Mouse (Mus musculus) midbrain, embryonic 15.5 days (tissue): Measurements from ENCODE around the gene Rab30. TPM values are rescaled to one million over a fixed set of nuclear protein-coding genes. Genes with fewer than 3 reads are reported as not detected.
A peak's percentile ranks its signal among the peaks of the same experiment; 100 is the strongest.

ENCODE experiments used
- ATAC-seq: fragments of 200-750 bp; cut with Nextera tagmentation; replicated peaks from 2 replicates; pipeline ENCODE4 v1.8.0; 2017; ENCODE audit warnings: moderate TSS enrichment
- H3K27ac ChIP-seq: fragments of 300-500 bp; sonication (generic); 2 replicates; pipeline ENCODE4 v1.5.1; 2015; ENCODE audit warnings: mild to moderate bottlenecking, inconsistent platforms
- H3K27me3 ChIP-seq: fragments of 300-500 bp; sonication (generic); replicated peaks from 2 replicates; pipeline ENCODE4 v1.6.1; 2015; ENCODE audit warnings: inconsistent platforms
- H3K36me3 ChIP-seq: fragments of 300-500 bp; sonication (generic); replicated peaks from 2 replicates; pipeline ENCODE4 v1.6.1; 2015; ENCODE audit warnings: inconsistent platforms
- H3K4me1 ChIP-seq: fragments of 300-500 bp; sonication (generic); 2 replicates; pipeline ENCODE4 v1.6.1; 2015; ENCODE audit warnings: inconsistent platforms
- H3K4me2 ChIP-seq: fragments of 300-500 bp; sonication (generic); 2 replicates; pipeline ENCODE4 v1.6.1; 2015; ENCODE audit warnings: inconsistent platforms, mild to moderate bottlenecking, moderate library complexity
- H3K4me3 ChIP-seq: fragments of 300-500 bp; sonication (generic); 2 replicates; pipeline ENCODE4 v1.5.1; 2015; ENCODE audit warnings: mild to moderate bottlenecking, inconsistent platforms
- H3K9ac ChIP-seq: fragments of 300-500 bp; sonication (generic); 2 replicates; pipeline ENCODE4 v1.6.1; 2015; ENCODE audit warnings: mild to moderate bottlenecking, inconsistent platforms
- H3K9me3 ChIP-seq: fragments of 300-500 bp; sonication (generic); 2 replicates; pipeline ENCODE4 v1.6.1; 2016; ENCODE audit warnings: inconsistent platforms
- WGBS: fragments of 180-500 bp; shearing (Covaris S2); methylation state at CpG from one replicate; pipeline ENCODE4 v1.1.7; 2015; ENCODE audit warnings: mixed read lengths; 5-methylcytosine and 5-hydroxymethylcytosine counted together
- polyA plus RNA-seq: library from polyadenylated mRNA; unstranded; fragments of >200 nt; fragmentation: Nextera tagmentation; extraction: Ambion mirVana; gene quantifications from 2 replicates; pipeline ENCODE4 v1.2.1, GENCODE M21; 2015

The Rab30 gene
- polyA plus RNA-seq, 1 experiment from 2014 or later: 20.3 TPM

DNA sequence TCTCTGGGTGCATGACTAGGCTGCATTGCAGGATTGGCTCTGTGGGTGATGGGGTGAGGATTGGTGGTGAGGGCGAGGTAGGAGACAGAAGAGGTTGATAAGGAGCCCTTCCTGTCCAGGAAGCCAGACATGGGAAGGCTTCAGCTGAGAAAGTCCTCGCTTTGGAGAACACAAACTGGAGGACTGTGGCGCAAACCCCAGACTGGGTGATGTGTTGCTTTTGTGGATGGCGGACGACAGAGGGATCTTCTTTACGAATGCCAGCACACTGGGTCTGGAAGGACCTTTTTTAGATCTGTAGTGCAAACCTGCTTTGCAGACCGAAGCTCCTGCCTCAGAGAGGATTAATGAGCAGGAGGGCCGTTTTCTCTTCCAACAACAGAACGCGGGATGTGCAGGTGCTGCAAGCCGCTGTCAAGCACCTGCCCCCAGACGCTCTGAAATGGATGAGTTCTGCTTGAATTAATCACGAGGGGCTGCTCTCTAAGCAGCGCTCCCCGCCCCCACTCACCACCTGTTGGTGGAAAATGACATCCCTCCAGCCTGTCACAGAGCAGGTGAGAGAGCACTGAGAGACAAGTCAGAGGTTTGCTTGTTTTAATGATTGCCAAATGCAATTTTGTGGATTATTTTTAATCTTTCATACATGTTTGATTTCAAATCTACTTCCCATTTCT lies 65.2 kb downstream of the Rab30 start:
- Histone ChIP-seq H3K4me3 (peak overlapping the region; percentile 16; the same call in 1 of the 2 replicates), H3K36me3 (no peaks in the 10 kb centered on the region), H3K27ac (peak overlapping the region; percentile 50; the same call in 1 of the 2 replicates), H3K4me1 (peaks cover 9% of the 10 kb centered on the region), H3K4me2 (peak overlapping the region; percentile 38), H3K27me3 (no peaks in the 10 kb centered on the region), H3K9ac (no peak overlapping the region), H3K9me3 (no peaks in the 10 kb centered on the region)
- peak; percentile 57; the same call in 1 of the 2 replicates for ATAC-seq
- 25% methylated on average over 15 of the region's 15 CpGs for whole genome bisulfite sequencing

DNA sequence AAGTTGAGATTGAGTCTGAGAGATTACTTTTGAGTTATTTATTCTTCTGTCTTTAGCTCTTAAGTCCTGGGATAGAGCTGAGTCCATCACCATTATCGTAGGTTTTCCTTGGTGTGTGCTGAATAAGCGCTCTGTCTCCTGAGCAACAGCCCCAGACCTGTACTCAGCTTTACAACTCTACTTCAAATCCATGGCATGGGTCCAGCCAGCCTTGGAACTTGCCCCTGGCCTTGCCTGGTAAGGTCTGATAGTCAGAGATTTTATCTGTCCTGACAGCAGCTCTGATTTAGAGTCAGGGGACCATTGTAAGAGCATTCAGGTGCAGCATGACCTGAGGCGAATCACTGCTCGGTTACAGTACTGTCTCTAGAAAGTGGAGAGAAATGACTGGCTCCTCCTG lies 66.1 kb downstream of the Rab30 start:
- Histone ChIP-seq H3K27ac (no peak overlapping the region), H3K4me1 (peaks cover 9% of the 10 kb centered on the region), H3K27me3 (no peaks in the 10 kb centered on the region), H3K36me3 (no peaks in the 10 kb centered on the region), H3K9me3 (no peaks in the 10 kb centered on the region), H3K9ac (no peak overlapping the region), H3K4me2 (no peak overlapping the region), H3K4me3 (no peak overlapping the region)
- WGBS: 70% methylated on average over 4 of the region's 4 CpGs
- ATAC-seq: no peak

DNA sequence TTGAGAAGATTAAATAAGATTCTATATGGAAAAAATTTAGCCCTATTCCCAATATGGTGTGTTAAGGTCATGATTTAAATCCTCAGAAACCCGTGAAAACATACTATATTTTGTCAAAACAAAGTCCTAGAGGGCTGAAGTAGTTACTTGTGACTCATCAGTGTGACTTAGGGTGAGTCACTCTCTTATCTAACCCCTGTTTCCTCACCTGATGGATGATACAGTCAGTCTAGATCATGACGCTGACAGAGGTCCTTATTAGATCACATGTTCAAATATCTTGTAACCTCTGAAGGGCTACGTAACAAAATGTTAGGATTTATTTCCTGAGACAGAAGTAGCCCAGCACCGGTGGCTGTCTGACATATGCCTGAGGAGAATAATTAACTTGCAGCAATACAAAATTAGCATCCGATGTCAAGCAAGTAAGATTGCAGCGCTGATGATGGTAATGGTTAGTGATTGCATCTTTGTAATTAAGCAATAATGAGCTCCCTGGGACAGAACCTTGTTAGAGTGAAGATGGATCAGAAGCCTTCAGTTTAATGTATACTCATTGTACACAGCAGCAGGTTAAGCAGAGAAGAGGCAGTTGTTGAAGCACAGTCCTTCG lies 70.4 kb downstream of the Rab30 start:
- Histone ChIP-seq H3K4me2 (no peak overlapping the region), H3K9ac (no peak overlapping the region), H3K4me3 (no peak overlapping the region), H3K4me1 (peaks cover 2% of the 10 kb centered on the region), H3K27me3 (no peaks in the 10 kb centered on the region), H3K27ac (no peak overlapping the region), H3K9me3 (no peaks in the 10 kb centered on the region), H3K36me3 (no peaks in the 10 kb centered on the region)
- peak; percentile 57 for ATAC-seq
- 73% methylated on average over 7 of the region's 7 CpGs for WGBS

DNA sequence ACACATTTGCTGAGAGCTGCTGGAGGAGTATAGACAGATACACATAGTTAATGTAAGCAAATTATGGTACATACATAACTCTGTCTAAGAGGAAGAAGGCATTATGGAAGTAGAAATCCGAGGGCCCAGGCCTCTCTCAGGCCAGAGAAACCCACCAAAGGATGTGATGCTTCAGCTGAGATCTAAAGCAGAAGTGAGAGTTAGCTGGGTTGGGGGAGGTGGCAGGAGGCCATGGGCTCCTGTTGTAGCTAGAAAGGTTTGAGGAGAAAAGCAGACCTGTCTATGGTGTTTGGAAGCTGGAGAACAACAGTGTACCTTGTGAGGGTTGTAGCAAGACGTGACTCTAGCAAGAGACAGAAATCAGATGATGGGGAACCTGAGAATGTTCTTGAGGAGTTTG lies 75.8 kb downstream of the Rab30 start:
- H3K9ac ChIP-seq: no peak overlapping the region
- no peaks in the 10 kb centered on the region for H3K9me3 ChIP-seq
- no peaks in the 10 kb centered on the region for H3K27me3 ChIP-seq
- no peak for ATAC-seq
- no peak overlapping the region for H3K4me2 ChIP-seq
- 86% methylated on average over 2 of the region's 2 CpGs for WGBS
- H3K36me3 ChIP-seq: no peaks in the 10 kb centered on the region
- no peak overlapping the region for H3K27ac ChIP-seq
- H3K4me1 ChIP-seq: peaks cover 2% of the 10 kb centered on the region; the same call in 1 of the 2 replicates
- H3K4me3 ChIP-seq: no peak overlapping the region

DNA sequence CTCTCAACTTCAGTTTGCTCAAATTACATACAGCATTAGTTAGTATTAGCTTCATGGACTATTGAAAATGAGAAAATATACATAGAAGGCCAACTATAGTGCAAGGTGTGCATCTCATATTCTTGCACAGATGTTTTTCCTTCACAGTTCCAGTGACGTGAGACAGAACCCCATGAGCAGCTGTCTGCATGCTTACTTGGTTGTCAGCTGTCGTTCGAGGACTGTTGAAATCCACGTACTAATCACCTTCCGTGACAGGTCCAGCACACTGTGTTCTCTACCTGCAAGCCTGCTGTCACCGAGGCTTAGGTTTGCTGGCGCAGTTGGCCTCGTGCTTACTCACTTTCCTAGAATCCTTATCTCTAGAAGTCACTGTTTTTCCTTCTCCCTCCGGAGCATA lies 76.5 kb downstream of the Rab30 start:
- WGBS: 88% methylated on average over 9 of the region's 9 CpGs
- Histone ChIP-seq H3K27ac (no peak overlapping the region), H3K36me3 (no peaks in the 10 kb centered on the region), H3K4me2 (no peak overlapping the region), H3K4me1 (peaks cover 5% of the 10 kb centered on the region; the same call in 1 of the 2 replicates), H3K4me3 (no peak overlapping the region), H3K27me3 (no peaks in the 10 kb centered on the region), H3K9me3 (no peaks in the 10 kb centered on the region), H3K9ac (no peak overlapping the region)
- ATAC-seq: no peak

DNA sequence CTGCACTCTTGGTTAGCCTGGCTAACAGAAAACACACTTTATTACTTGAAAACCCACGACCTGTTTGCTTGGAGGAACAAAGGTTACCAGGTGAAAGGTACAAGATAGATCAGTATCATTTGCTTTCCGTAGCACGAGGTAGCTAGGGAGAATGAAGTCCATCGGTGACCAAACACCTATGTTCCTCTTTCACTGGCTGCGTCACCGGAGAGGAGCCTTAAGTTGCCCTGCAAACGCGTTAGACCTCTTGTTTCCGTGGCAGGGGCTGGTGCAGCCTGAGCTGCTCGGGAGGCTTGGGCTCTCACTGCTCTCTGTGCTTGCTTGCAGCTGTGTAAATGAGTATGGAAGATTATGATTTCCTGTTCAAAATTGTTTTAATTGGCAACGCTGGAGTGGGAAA lies 78.3 kb downstream of the Rab30 start:
- Histone ChIP-seq H3K27me3 (no peaks in the 10 kb centered on the region), H3K4me3 (no peak overlapping the region), H3K27ac (no peak overlapping the region), H3K9ac (no peak overlapping the region), H3K4me2 (no peak overlapping the region), H3K9me3 (no peaks in the 10 kb centered on the region), H3K36me3 (no peaks in the 10 kb centered on the region), H3K4me1 (peaks cover 5% of the 10 kb centered on the region; the same call in 1 of the 2 replicates)
- ATAC-seq: no peak
- WGBS: 89% methylated on average over 11 of the region's 11 CpGs

DNA sequence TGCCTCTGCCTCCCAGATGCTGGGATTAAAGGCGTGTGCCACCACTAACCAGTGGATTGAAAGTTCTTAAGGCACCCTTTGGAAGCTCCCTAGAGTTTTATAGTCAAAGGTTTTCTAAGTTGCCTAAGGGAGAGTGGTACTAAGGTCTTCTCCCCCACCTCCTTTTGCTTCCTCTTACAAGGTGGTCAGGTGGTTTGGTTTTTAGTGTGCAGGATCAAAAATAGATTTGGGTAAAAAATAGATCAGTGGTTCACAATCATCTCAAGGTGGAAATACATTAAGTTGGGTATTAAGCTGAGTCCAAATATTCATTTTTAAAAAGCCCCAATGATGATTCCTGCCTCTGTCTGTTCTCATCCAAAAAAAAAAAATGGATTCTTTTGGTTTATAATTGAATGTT lies 79.0 kb downstream of the Rab30 start:
- no peak for ATAC-seq
- WGBS: 90% methylated on average over 1 of the region's 1 CpGs
- H3K4me1 ChIP-seq: peaks cover 5% of the 10 kb centered on the region; the same call in 1 of the 2 replicates

DNA sequence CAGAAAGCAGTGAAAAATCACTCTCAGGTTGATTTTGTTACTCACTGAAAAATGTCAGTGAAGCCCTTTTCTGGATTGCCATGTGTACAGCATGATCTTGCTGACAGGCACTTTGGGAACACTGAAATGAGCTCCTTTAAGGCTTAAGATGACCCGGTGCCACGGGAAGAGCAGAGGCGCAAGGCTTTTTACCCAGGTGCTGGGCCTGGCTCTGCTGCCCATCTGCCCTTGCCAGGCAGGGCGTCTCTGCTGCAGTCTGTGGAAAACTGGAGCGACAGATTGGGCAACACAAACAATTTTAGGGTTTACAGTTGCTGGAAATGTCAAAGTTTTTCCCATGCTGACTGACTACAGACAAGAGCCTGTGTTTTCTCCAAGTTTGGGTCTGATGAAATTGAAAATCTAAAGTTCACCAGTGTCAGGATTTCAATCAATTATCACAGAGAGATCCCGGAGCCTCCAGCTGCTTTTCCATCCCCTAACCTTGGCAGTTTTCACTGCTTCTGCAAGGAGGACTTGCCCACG lies 79.6 kb downstream of the Rab30 start:
- WGBS: 75% methylated on average over 7 of the region's 7 CpGs
- Histone ChIP-seq H3K9me3 (no peaks in the 10 kb centered on the region), H3K9ac (no peak overlapping the region), H3K4me3 (no peak overlapping the region), H3K27ac (no peak overlapping the region), H3K4me1 (peaks cover 5% of the 10 kb centered on the region; the same call in 1 of the 2 replicates), H3K4me2 (no peak overlapping the region), H3K36me3 (no peaks in the 10 kb centered on the region), H3K27me3 (no peaks in the 10 kb centered on the region)
- no peak for ATAC-seq

More for the DNA sequence above, 79.0 kb downstream of the Rab30 start:
- Histone ChIP-seq H3K9ac (no peak overlapping the region), H3K27ac (no peak overlapping the region), H3K4me2 (no peak overlapping the region), H3K9me3 (no peaks in the 10 kb centered on the region), H3K4me3 (no peak overlapping the region), H3K27me3 (no peaks in the 10 kb centered on the region), H3K36me3 (no peaks in the 10 kb centered on the region)

DNA sequence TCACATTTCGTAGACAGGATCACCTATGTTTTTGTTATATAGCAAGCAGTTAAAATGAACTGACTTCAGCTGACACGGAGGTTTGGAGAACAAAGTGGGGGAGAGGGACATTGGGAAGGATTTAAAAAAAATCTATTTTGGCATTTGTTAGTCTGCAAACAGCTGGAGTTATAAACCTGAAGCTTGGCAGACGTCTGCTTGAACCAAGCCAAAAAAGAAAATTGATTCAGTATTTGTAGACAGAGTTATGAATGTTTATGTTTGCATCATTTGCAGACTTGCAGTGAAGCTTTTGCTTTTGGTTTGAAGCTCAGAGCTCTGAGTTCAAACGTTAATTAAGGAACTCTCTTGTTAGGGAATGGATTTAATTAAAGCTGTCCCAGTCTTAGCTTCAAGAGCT lies 80.5 kb downstream of the Rab30 start:
- Histone ChIP-seq H3K27ac (no peak overlapping the region), H3K4me1 (peaks cover 5% of the 10 kb centered on the region; the same call in 1 of the 2 replicates), H3K36me3 (no peaks in the 10 kb centered on the region), H3K27me3 (no peaks in the 10 kb centered on the region), H3K4me2 (no peak overlapping the region), H3K9me3 (no peaks in the 10 kb centered on the region), H3K9ac (no peak overlapping the region), H3K4me3 (no peak overlapping the region)
- 55% methylated on average over 4 of the region's 4 CpGs for WGBS
- ATAC-seq: no peak

DNA sequence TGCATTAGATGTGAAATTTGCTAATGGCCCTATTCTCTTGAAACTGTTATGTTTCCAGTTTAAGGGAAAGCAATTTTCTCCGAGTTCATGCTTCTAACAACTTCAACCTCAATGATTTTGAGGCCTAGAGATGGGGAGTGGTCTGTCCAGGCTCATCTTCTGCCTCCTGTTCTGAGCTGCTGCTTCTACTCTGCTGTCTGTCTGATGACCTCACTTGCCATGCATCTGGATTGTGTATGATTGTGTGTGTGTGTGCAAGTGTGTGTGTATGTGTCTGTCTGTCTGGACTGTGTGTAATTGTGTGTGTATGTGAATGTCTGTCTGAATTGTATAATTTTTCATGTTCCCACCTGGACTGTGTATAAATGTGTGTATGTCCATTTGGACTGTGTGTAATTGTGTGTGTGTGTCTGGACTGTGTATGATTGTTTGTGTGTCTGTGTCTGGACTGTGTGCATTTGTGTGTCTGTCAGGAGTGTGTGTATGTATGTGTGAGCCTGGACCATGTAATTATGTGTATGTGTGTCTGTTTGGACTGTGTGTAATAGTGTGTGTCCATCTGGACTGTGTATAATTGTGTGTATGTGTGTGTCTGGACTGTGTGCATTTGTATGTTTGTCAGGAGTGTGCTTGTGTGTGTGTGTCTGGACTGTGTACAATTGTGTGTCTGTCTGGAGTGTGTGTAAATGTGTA lies 81.2 kb downstream of the Rab30 start:
- Histone ChIP-seq H3K27ac (no peak overlapping the region), H3K4me1 (peaks cover 5% of the 10 kb centered on the region; the same call in 1 of the 2 replicates), H3K36me3 (no peaks in the 10 kb centered on the region), H3K9ac (no peak overlapping the region), H3K4me3 (no peak overlapping the region), H3K27me3 (no peaks in the 10 kb centered on the region), H3K4me2 (no peak overlapping the region), H3K9me3 (no peaks in the 10 kb centered on the region)
- 0 out of 2 replicates have a peak, but pooled peaks have one; percentile 30 for ATAC-seq
- WGBS: 59% methylated on average over 1 of the region's 1 CpGs

DNA sequence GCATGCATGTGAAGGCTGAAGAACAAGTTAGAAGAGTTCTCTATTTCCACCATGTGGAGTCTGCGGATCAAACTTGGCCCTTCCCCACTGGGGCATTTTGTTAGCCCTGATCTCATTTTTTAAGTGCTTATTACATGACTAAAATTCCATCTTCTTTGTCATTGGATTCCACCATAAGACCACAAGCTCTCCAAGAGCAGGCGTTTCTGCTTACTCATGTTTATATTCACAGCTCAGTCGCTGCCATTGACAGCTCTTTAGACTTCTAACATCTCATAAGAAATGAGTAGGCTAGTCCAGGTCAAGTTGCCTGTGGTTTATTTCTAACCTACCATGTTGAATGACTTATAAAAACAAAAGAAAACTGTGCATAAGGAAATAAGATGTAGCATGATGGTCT lies 84.8 kb downstream of the Rab30 start:
- H3K4me2 ChIP-seq: no peak overlapping the region
- H3K4me1 ChIP-seq: peaks cover 5% of the 10 kb centered on the region; the same call in 1 of the 2 replicates
- H3K27me3 ChIP-seq: no peaks in the 10 kb centered on the region
- H3K9me3 ChIP-seq: no peaks in the 10 kb centered on the region
- H3K9ac ChIP-seq: no peak overlapping the region
- WGBS: 97% methylated on average over 3 of the region's 3 CpGs
- H3K36me3 ChIP-seq: no peaks in the 10 kb centered on the region
- no peak for ATAC-seq
- no peak overlapping the region for H3K4me3 ChIP-seq
- H3K27ac ChIP-seq: no peak overlapping the region

DNA sequence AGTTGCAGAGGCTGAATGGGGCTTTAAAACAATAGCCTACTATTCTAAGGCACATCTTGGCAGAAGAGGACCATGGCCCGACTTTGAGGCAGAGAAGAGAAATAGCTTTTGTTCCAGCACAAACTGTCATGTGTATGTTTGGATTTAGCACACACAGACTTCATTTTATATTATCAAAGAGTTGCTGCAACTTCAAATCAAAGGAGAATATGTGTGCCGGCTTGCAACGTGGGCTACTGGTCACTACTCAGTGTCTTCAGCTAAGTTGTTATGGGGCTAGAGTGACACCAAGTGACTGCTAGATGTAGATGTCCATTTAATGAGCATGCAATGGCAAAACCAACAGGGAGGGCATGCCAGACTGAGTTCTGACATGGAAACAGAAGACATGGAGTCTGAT lies 86.6 kb downstream of the Rab30 start:
- no peaks in the 10 kb centered on the region for H3K27me3 ChIP-seq
- H3K27ac ChIP-seq: no peak overlapping the region
- H3K4me3 ChIP-seq: no peak overlapping the region
- 43% methylated on average over 3 of the region's 3 CpGs for WGBS
- no peaks in the 10 kb centered on the region for H3K9me3 ChIP-seq
- no peak overlapping the region for H3K4me2 ChIP-seq
- 0 out of 2 replicates have a peak, but pooled peaks have one; percentile 48 for ATAC-seq
- H3K36me3 ChIP-seq: no peaks in the 10 kb centered on the region
- H3K9ac ChIP-seq: no peak overlapping the region
- H3K4me1 ChIP-seq: no peaks in the 10 kb centered on the region
